Mouse (Mus musculus): Measurements from ENCODE around the gene Cacna2d4. TPM values are rescaled to one million over a fixed set of nuclear protein-coding genes. Genes with fewer than 3 reads are reported as not detected.

The Cacna2d4 gene
- total RNA-seq, 2 experiments from 2014 or later, result 0.86 to 1.0 TPM

DNA sequence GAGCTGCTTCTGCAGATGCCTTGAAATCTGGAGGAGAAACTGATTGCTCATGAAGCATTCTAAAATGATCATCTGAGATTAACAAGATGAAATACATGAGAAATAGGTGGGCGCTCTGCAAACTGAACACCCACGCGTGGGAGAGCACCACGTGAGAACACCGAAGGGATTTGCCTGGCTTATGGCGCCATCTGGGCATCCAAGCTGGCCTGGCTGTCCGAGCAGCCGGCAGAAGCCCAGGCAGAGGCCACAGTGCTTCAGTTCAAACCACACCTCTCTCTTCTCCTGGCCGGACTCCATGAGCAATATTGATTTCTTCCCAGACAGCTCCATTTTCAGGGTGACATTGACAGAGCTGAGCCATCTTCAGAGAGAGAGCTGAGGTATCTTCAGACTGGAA, 44.4 kb downstream of the Cacna2d4 start:
- intact Hi-C loops (cut with DNase I; ENCODE audit: low total_unique reads), result no loop called here
- DNase-seq, result no peak

DNA sequence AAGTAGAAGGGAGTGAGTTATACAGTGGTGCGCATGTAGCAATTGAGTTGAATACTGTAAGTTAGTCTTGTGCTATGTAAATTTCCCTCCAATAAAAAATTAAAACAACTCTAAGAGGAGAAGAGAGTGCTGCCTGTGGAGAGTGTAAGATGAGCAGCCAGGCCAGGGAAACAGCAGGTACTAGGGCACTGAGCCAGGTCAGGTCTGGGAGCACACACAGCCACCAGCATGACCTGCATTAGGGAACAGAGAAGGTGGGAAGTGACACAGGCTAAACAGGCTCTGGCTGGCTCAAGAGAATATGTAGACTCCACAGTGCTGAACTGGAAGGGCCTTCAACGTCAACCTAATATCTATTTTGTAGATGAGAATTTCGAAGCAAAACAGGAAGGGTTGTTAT, 65.0 kb downstream of the Cacna2d4 start:
- intact Hi-C loops (cut with DNase I; ENCODE audit: low total_unique reads), result no loop called here
- no peak for DNase-seq

DNA sequence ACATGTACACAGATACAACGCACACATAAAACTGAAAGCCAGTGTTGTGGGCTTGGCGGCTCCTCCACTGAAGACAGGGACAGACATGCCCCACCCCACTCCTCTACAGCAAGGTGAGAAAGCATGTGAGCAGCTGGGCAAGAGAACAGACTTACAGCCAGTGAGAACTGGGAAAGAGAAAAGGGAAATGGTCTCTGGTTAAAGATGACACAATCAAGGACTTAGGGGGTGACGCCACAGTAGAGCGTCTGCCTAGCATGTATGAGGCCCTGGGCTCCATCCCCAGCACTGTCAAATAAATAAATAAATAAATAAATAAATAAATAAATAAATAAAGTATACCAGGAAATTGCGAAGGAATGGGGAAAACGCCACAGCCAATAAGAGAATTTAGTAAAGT, 67.0 kb downstream of the Cacna2d4 start:
- no peak for DNase-seq
- intact Hi-C loops (cut with DNase I; ENCODE audit: low total_unique reads), result no loop called here

DNA sequence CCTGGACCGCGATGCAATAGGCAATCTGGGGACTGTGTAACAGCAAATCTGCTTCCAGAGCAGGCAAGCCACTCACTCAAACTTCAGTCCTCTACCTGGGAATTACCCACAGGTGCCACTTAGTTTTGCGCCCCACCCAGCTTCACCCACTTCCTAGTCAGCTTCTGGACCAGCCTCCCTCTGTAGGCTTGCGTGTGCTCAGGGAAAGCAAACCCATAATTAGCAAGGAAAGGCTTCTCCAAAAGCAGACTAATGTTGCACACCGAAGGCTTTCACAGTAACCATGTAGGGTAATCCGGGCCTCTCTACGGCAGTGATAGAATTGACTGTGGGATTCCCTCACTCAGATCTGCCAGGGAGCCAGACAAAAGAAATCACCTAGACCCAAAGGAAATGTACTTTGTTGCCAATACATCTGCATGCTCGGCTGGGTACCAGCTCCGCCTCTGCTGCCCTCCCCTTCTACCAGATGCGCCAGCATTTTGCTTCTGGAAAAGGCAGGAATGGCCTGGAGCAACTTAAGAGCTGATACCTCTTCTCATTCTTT, 71.6 kb downstream of the Cacna2d4 start:
- DNase-seq, result no peak
- intact Hi-C loops (cut with DNase I; ENCODE audit: low total_unique reads), result no loop called here

DNA sequence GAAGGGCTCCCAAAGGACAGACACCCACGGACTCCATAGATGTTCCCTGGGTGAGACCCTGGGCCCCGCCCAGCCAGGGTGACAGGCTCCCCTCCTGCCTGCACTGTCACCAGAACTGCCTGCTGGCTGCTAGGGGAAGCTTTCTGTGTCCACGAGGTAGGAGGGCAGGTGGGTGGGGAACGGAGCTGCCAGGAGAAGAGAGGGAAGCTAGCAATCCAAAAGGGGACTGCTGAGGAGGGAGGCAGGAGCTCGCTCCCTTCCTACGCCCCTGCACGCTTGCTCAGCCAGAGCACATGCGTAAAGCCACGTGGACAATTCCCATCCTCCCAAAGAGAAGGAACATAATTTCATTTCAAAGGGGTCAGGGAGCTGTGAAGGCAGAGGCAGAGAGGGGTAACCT, 73.8 kb downstream of the Cacna2d4 start:
- DNase-seq, result no peak
- intact Hi-C loops (cut with DNase I; ENCODE audit: low total_unique reads), result no loop called here

DNA sequence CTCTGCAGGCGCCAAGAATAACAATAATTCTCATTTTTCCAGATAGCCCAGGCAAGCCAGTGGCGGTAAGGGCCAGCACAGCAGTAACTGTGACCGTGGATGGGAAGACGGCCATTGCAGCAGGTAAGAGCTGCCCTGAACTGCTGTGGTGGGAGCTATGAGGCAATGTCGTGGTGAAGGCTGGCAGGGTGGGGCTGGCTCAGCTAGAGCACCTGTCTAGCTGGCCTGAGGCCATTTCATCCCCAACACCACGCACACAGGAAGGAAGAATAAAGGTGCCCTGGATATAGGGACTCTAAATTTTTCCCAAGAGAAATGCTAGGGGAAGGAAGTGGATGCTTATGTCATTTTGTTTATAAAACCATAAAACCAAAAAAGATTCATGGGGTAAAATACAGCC, 76.1 kb downstream of the Cacna2d4 start:
- DNase-seq, result no peak
- intact Hi-C loops (cut with DNase I; ENCODE audit: low total_unique reads), result no loop called here

DNA sequence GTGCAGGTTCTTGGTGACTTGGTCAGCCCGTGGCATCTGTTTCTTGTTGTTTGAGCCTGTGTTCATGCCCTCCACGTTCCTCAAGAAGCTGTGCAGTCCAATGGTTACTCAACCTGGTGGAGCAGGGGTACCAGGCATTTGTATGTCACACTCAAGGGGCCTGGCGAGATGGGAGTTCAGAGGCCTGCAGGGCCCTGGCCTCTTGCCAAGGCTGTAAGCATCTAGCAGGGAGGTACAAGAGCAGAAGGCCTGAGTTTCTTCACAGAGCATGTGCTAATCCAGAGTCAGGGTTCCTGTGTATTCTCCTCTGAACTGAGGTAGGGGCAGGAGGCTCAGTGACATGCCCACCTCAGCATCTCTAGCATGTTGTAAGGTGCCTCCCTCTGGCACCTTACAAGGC, 76.8 kb downstream of the Cacna2d4 start:
- DNase-seq, result no peak
- intact Hi-C loops (cut with DNase I; ENCODE audit: low total_unique reads), result no loop called here

DNA sequence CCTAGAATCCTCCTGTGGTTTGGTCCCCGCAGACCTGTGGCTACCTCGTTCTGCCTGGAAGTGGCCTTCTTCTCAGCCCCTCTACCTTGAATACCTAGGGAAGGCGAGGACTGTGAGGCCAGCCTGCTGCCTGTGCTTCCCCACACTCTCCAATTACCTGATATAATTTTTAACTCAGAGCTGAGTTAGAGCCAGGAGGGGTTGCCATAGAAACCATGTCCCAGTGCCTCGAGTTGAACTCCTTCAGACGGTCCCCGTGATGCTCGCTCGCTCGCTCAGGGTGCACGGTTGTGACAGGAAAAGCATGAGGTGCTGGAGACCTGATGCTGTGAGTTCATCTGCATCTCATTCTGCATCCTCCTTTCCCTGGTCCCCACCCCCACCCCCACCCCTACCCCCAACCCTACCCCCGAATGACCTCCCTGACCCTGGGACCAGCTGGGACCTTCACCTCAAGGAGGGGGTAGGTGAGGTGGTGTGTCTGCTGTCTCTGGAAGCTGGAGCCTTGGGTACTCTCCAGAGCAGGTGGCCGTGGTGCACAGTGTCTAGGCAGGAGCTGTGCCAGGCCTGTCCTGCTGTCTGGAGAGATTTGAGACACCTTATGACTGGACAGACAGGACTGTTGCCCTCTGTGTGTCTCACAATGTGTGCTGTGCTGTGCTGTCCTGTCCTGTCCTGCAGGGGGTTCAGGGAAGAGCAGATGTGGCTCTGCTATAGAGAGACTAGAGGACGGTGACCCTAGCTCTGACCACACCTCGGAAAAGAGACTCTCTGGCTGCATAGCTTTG, 77.5 kb downstream of the Cacna2d4 start:
- no peak for DNase-seq
- intact Hi-C loops (cut with DNase I; ENCODE audit: low total_unique reads), result no loop called here

DNA sequence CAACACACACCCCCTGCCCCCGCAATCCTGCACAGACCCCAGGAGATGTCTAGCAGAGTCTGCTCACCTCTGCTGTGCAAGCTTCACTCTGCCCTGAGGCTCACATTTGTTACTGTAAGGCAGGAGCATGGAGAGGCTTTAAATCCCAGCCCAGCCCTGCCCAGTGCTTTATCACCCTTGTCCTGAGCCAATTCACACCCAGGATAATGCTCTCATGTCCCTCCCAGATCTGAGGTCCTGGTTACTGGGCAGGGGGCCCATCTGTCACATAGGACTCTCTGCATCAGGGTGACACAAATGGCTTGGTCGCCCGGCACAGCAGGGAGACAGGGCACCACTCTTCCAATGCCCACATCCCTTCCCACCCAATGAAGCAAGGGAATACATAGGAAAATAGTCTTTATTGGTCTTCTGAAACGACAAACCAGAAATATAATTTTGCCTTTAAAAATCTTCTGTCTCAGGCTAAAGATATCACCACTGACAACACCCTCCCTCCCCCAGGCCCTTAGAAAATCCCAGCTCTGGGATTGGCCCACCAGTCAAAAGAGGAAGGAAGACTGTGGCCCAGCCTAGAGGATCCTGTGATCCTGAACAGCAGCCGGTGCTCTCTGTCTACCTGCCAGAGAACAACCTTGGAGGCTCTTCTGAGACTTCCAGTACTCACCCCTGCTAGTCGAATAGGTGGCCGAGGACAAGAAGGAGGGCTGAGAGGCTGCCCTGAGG, 78.6 kb downstream of the Cacna2d4 start:
- no peak for DNase-seq
- intact Hi-C loops (cut with DNase I; ENCODE audit: low total_unique reads), result no loop called here

DNA sequence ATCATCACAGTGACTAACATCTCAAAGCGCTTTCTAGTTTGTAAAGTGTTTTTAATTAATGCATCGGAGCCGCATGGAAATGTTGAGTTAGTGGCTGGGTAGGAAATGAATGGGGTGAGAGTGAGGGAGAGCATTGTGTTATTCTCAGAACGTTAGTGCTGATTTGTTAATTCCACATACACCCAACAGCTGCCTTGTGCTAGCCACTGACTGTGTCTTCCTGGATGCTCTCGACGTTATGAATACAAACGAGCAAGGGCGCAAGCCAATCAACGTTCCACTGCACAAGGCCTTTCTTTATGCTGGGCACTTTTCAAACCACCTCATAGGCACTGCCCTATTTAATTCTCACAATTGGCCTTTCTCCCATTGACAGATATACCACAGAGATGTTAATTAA, 82.4 kb downstream of the Cacna2d4 start:
- intact Hi-C loops (cut with DNase I; ENCODE audit: low total_unique reads), result no loop called here
- no peak for DNase-seq

DNA sequence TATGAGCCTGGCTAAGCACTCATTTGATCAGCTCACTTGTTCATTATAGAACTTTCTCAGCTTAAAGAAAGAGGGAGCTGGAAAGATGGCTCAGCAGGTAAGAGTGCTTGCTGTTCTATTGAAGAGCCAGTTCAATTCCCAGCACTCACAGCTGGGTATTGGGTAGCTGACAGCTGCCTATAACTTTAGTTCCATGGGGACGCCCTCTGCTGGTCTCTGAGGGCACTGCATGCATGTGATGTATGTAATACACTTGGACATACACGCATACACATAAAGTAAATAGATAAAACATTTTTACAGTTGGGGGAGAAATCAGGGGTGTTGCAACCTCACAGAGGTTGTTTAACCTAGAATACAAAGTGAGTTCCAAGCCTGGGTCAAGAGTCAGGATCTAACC, 83.0 kb downstream of the Cacna2d4 start:
- no peak for DNase-seq
- intact Hi-C loops (cut with DNase I; ENCODE audit: low total_unique reads), result no loop called here

DNA sequence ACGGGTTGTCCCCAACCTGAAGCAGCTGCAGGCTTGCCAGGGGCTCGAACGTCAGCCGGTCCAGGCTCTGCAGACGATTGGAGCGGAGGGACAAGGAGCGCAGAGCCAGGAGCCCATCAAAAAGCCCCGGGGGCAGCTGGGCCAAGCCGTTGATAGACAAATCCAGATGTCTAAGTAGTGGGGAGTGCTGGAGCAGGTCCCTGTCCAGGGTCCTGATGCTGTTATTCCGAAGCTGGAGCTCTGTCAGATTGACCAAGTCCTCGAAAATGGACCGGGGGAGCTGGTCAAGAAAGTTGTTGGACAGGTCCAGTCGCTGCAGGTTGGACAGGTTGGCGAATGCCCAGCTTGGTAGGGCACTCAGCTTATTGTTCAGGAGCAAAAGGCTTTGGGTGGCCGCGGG, 84.2 kb downstream of the Cacna2d4 start:
- intact Hi-C loops (cut with DNase I; ENCODE audit: low total_unique reads), result no loop called here
- peak; percentile 16 for DNase-seq

DNA sequence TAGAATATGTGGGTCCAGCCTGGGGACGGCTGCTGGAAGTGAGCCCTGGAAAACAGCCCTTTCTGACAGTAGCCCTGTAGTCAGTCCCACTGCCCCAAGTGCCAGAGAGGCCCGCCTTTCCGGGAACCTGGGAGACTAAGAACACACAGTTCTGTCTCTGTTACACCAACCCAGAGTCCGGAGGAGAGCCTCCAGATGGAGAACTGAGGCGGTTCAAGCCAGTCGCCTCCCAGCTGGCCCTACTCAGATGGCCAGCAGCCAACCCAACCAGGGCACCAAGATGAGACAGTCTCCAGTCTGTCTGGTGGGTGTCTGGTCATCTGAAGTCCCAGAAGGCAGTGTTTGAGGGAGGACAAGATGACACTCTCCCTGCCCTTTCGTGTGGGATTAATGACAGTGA, 85.4 kb downstream of the Cacna2d4 start:
- intact Hi-C loops (cut with DNase I; ENCODE audit: low total_unique reads), result no loop called here

DNA sequence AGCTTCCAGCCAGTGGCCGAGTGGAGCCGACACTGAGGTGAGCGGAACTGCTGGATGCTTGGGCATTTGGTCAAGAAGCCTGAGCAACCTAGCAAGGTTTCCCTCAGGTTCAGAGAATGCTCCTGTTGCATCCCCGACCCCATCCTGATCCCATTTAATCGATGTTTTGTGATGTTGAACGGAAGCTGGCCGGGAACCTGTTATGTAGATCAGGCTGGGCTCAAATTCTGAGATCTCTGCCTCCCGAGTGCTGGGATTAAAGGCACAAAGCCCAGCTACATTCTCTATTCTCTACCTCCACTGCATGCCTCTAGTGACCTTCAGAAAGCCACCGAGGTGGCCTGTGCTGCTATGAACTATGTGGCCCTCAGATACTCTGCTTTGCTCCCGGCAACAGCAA, 88.5 kb downstream of the Cacna2d4 start:
- no peak for DNase-seq
- intact Hi-C loops (cut with DNase I; ENCODE audit: low total_unique reads), result no loop called here

More for the DNA sequence above, 85.4 kb downstream of the Cacna2d4 start:
- no peak for DNase-seq

DNA sequence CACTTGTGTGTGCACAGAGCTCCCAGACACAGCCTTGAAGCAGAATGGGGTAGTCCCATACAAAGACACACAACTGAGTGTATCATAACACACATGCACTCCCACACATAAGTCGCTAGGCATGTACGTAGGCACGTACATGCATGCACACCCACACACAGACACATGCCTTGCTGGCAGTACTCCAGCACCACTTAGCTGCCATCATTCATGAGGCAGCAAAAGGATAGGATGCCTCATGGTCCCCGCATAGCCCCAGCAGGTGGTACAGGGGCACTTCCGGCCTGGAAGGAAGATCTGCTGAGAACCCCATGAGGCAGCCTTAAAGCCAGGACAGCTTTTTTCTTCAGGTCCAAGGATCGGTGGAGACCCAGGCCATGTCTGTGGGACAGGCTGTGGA, 89.7 kb downstream of the Cacna2d4 start:
- intact Hi-C loops (cut with DNase I; ENCODE audit: low total_unique reads), result no loop called here

DNA sequence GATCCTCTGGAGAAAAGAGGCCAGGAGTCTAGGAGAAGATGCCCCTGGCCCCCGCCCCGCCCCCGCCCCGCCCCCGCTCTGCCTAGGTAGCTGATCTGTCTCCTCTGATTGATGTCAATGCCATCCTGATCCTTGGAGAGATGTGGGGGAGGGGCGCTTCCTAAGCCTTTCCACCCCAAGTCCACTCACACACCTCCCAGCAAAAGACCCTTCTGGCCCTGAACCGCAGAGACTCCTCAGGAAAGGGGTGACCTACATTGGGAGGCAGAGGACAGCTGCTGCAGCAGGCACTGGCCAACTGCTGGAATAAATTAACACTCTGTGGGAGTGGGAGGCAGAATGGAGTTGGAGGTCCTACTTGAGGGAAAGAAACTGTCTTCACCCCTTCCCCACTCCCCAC, 90.2 kb downstream of the Cacna2d4 start:
- intact Hi-C loops (cut with DNase I; ENCODE audit: low total_unique reads), result no loop called here
- DNase-seq, result no peak

More for the DNA sequence above, 89.7 kb downstream of the Cacna2d4 start:
- no peak for DNase-seq

DNA sequence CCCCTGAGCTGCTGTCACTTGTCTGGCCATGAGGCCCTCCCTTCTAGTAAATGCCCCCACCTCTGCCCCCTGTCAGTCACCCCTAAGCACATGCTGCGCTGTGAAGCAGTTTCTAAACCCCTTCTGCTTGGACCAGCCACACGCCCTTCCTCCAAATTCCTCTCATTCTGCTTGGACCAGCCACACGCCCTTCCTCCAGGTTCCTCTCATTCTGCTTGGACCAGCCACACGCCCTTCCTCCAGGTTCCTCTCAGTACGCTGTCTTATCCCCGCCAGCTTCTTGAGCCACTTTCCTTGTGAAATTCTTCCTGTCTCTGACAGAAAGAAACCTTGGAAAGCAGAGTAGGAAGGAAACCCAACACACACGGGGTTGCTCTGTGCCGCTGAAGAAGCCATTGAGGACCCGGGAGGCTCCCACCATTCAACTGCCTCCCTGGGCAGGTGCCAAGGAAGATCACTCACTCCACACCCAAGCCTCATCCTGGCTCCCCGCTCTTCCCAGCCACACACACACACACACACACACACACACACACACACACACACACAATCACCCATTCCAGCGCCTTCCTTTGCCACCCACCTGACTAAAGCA, 92.3 kb downstream of the Cacna2d4 start:
- intact Hi-C loops (cut with DNase I; ENCODE audit: low total_unique reads), result no loop called here

DNA sequence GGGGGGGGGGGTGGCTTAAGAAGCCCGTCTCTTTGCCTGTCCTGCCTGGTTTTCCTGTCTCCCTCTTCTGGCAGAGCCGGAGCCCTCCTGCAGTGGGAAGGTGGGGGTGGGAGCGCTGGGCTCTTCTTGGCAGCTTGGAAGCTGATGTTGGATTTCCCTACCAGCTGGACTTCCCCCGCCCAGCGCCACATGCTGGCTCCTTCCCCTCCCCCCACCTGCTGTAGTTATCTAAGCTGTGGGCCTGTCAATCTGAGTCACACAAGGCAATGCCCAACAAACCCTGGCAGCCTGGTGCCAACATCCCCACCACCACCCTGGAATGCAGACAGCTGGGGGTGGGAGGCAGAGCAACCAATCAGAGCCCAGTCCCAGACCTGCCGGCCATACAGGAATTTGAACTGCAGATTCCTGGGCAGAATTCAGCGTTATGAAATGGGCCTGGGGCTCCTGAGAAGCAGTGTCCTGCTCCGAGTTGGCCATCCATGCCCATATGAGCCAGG, 92.9 kb downstream of the Cacna2d4 start:
- DNase-seq, result peak; percentile 23
- intact Hi-C loops (cut with DNase I; ENCODE audit: low total_unique reads), result no loop called here

More for the DNA sequence above, 92.3 kb downstream of the Cacna2d4 start:
- DNase-seq, result no peak

DNA sequence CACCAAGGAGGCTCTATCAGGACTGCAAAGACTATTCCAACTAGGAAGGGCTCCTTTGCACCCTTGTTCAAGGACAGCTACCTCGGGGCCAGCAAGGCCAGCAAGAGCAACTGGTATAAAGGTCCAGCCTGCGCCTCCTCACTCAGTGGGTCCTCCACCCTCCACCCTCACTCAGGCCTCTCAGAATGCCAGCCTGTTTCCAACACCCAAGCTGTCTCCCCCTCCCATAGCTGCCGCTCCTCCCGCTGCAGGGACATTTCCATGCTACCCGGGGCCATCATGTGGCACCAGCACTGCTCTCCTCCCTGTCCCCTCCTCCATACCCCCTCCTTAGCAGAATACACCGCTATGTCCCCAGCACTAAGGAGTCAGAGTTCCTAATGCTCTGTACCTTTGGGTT, 93.6 kb downstream of the Cacna2d4 start:
- intact Hi-C loops (cut with DNase I; ENCODE audit: low total_unique reads), result no loop called here

DNA sequence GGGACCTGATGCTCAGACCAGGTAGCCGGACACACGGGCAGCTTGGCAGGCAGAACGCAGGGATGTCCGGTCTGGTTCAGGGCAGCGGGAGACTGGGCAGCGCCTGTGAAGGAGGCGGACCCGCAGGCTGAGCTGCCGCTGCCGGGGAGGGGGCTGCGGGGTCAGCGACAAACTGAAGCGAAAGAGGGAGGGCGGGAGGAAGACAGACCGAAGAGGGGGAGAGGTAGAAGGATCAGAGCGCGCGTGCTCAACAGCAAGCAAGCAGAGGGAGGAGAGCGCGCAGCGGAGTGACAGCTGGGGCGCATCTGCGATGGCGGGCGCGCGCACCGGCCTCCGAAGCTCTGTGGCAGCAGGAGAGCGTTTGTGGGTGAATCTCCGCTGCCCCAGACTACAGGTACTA, 94.2 kb downstream of the Cacna2d4 start, which contains the start of gene Lrtm2:
TSS of gene Lrtm2 (minus strand) at position 261 of the 400 bp plus-strand sequence.
- intact Hi-C loops (cut with DNase I; ENCODE audit: low total_unique reads), result no loop called here
- no peak for DNase-seq

More for the DNA sequence above, 93.6 kb downstream of the Cacna2d4 start:
- no peak for DNase-seq
